Mouse (Mus musculus): ENCODE measurements around the gene Chchd1.

Gene Chchd1

DNA sequence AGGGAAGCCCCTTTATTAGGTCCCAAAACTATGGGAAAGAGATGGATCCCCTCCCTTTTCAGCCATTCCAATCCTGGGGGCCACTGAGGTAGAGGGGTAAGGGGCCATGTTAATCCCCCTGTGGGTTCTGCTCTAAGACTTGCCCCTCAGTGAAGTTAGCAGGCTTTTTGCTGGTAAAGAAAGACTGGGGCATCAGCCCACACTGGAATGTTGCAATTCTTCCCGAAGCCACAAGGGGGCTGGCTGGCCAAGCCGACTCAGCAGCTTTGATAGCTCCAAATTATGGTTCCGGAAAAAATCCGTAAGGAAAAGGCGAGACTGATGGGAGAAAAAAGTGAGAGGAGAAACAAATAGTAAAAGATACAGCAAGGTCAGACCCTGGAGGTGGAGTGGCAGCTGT is 21.2 kb downstream of the Chchd1 start:
- DNase-seq (ENCODE audit: low spot score in 2 of 2), result peak in 1 of 2 experiments; percentile 75

DNA sequence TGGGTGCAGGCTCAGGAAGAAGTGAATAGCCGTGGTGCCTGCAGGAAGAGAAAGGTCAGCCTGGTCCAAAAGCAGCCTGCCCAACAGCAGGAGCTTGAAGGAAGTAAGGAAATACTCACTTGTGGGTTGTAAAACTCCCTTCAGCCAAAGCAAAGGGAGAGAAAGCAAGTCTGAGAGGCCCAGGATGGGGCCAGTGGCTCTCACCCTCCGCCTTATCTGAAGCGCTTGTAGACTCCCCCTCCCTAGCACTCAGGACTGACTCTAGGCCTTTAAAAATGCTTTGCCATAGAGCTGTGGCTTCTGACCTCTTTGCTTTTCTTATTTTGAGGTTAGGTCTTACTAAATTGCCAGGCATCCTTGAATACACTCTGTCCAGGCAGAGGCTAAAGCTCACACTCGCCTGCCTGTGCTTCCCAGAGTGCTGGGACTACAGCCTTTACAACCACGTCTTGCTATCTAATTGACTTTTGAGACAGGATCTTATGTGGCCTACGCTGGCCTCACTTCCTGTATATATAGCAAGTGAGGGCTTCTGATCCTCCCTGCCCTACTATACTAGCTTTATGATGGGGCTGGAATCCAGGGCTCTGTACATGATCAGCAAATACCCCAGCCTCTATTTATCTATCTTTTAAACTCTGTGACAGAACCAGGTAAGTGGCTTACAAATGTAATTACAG is 23.0 kb downstream of the Chchd1 start:
- no peak for DNase-seq (ENCODE audit: low spot score in 2 of 2)

DNA sequence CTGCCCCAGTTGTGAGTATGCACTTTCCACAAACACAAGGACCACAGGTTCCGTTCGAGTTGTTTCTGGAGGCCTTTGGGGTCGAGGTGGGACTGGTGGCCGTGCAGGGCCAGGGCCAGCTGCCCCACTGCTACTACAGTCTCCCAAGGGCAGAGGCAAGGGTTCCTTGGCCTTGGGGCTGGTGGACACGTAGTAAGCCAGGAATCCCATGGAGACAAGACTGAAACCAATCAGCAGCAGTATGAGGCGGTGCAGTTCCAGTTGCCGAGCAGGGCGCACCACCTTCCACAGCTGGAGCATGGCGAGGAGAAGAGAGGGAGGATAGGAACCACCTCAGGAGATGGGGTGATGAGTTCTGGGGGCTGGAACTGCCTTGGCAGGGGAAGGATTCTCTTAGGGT is 27.1 kb downstream of the Chchd1 start:
- DNase-seq (ENCODE audit: low spot score in 2 of 2), result no peak

DNA sequence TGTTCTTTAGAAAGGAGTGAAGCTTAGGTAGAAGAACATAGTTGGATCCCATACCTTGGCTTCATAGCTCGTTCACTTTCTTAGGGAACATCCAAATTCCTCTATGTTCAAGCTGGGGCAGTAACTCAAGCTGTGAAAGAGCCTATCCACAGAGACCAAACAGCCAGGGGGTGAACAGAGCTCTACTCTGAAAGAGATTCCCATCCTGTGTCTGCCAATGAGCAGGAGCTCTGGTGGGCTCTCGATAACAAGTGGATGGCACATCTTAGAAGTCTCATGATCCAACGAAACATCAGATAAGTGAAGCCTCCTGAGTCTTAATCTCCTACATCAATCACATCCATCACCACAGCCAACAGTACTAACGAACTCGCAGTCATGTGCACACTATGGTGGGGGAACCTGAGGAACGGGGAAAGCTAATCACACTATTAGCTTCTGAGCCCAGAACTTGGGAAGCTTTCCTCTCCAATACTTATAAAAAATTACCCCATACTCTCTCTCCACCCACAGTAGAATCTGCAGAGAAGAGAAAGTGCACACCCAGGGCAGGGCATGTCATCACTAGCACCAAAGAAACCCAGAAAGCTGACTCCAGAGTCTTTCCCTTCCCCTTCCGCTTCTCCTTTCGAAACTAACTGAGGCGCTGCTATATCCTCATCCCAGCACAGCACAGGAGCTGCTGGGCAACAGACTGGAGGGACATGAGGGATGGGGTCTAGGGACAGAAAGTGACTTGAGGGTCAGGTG is 28.2 kb downstream of the Chchd1 start:
- no peak for DNase-seq (ENCODE audit: low spot score in 2 of 2)

DNA sequence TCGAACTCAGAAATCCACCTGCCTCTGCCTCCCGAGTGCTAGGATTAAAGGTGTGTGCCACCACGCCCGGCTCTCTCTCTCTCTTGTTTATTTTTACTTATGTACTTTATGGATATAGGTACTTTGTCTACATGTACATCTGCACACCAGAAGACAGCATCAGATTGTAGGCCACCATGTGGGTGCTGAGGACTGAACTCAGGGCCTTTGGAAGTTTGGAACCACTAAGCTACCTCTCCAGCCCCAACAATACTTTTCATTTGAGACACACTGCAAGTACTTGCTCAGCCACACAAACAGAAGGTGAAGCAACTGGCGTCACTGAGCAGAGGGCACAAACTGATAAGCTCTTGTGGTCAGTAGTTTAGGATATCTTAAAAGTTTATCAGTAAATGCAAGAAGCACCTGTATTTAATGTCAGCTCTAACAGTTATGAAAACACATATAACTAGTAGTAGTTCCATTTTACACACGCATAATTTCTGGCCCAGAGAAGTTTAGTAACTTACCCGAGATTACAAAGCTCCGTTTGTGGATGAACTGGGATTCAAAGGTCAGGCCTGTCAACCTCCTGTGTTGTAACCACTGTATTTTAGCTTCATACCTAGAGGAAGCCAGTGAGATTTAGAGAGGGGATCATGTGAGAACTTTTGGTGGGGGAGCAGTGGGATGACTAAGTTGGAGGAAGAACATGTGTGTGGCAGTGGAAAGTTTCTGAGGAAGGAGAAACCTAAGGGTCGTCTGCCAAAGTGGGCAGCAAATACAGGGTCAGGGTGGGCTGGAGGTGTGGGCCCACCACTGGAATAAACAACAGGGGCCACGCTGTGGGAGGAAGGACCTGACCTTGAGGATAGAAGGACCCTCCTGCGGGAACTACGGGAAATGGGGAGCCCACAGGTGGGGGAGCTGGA is 30.5 kb downstream of the Chchd1 start:
- no peak for DNase-seq (ENCODE audit: low spot score in 2 of 2)

DNA sequence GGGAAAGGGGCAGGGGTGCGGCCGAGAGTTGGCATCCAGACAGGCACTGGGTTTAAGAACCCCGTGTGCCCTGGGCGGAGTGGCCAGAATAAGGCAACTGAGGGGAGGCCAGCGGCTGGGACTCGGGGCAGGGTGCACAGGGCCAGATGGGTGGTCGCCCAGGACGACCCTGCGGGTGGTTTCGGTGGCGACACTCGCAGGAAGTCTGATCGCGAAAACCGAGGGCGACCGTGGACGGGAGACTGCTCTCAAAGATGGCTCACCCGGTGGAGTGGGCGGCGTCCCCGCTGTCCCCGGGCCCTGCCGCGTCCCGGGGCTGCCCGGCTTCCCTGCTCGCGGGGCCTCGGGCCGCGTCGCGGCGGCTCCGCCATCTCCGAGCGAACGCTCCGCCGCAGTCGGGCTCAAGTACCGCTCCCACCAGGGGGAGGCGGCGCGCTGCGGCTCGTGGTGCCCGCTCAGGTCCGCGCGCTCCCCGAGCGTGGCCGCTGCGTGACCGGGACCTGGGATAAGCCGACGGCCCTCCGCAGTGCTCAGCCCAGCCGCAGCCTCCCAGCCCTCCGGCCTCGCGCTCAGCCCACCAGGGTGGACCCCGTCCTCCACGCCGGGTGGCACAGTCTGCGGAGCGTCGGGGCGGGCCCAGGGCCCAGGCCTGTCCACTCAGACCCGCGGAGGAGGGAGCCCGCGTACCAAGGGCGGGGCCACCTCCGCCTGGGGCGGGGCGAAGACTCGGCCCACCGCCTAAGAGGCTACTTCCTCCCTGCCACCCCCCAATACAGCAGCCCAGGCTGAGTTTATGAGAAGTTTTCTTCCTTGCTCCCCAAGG is 31.4 kb downstream of the Chchd1 start, which contains the start of gene Ndst2:
TSS of gene Ndst2 (minus strand) at position 611 of the 823 bp plus-strand sequence.
- peak; percentile 74 to 84 for DNase-seq (ENCODE audit: low spot score in 2 of 2)

DNA sequence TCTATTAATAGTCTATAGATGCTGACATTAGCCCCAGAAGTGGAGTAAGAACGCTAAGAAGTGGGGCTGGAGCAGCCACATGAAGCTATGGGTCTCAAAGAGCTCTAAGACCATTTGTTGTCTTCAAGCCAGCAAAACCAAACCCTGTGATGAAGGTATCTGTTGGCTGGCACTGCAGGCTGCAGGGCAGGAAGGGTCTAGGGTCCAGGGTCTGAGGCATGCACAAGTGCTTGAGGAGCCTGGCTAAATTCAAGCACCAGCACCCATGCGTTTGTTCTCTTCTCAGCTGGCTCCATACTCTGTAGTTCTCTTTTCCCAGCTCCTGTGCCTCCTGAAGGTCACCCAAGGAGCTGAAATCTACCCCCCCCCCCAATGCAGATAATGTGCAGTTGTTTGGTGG is 32.2 kb downstream of the Chchd1 start:
- no peak for DNase-seq (ENCODE audit: low spot score in 2 of 2)

DNA sequence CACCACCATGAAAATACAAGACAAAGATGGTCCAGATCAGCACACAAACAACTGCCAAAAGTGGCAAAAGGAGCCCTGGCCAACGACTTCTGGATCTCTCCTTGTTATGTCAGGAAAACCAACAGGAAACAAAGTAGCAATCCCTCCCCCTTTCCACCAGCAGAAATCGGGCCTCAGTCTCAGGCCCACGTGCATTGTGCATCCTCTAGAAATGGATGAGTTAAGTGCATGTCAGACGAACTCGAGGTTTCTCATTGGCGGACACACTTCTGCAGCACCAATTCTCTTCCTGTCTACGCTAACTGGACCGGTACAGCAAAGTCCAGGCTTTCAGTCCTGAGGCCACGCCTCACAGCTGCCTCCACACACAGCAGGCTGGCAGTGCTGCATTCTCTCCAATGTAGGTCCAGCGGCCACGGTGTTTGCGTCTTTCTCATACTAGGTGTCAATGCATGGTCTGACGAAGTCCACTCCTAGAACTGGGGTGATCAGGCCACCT is 33.1 kb downstream of the Chchd1 start:
- no peak for DNase-seq (ENCODE audit: low spot score in 2 of 2)

DNA sequence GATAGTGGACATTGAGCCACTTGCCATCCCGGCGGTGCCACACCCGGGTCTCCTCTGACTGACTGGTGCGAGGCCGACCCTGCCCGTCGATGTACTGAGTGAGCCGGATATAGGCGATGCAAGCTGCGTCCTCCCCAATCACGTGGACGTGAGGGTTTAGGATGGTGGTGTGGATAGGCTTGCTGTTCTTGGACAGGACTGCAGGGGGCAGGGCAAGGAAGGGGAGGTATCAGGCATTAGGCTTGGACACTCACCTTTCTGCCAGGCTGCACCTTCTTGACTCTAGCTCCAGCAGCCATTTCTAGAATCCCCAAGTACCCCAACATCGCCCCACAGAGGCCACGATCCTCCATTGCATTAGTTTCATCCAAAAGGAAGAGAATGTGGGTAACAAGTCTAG is 34.5 kb downstream of the Chchd1 start:
- no peak for DNase-seq (ENCODE audit: low spot score in 2 of 2)

DNA sequence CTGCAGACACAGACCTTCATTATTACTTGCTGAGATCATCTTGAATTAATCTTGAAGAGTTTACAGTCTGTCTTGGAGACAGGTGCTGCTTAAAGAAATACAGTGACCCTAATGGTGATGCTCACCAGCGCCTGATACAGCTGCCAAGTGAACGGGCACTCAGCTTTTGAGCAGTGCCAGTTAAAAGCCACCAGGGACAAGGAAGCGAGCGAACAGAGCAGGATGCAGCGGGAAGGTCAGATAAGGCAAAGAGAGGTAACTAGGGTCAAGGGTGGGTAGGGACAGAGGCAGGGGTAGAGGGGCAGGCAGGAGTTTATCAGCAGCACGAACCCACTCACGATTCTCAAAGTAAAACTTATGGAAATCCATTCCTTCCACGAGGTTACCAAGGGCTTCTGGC is 35.7 kb downstream of the Chchd1 start:
- DNase-seq (ENCODE audit: low spot score in 2 of 2), result no peak

DNA sequence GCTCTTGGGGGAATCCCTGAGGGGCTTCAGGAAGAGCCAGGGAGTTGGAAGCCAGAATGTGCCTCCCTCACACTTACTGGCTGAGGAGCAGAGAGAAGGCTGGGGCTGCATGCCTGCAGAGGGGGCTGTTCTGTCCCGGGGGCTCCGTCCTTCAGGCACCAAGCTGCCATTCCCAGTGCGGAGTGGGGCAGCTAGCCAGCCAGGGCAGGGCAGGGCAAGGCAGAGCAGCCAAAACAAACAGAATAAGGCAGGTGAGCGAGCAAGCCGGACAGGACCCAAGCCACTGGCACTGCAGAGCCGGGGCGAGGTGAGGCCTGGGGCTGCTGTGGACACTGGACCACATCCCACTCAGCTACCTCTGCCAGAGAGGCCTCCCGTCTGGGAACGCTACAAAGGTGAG is 38.5 kb downstream of the Chchd1 start:
- no peak for DNase-seq (ENCODE audit: low spot score in 2 of 2)

DNA sequence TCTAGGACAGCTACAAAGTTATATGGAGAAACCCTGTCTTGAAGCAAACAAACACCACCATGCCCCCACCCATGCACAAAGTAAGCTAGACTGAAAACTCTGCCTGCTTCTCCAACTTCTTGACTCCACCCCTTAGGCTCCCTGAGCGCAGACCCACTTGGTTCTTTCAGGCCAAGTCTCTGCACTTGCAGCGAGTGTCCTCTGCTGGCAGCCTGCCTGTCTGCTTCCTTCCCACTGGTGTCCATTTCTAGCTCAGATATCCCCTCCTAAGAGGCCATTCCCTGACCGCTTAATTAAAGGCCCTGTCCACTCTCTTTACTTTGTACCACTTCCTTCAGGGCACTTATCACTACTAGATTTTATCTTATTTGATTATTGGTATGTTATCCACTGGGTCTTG is 40.8 kb downstream of the Chchd1 start:
- DNase-seq (ENCODE audit: low spot score in 2 of 2), result no peak

DNA sequence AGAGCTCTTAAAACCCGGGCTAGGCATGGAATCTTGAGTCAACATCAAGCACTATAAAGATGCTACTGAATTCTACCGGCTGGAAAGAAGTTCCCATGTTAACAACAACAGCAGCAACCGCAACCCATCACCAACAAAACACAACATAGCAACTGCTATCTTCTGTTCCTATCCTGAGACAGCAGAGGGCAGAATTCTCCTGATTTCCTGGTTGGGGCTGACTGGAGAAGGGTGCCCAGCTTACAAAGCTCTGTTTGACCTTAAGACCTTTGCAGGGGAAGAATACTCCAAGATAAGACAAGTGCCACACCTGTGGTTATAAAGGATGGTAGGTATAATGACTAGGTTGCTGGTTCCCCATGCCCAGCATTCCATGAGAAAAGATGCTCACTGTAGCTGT is 44.1 kb downstream of the Chchd1 start:
- DNase-seq (ENCODE audit: low spot score in 2 of 2), result no peak

DNA sequence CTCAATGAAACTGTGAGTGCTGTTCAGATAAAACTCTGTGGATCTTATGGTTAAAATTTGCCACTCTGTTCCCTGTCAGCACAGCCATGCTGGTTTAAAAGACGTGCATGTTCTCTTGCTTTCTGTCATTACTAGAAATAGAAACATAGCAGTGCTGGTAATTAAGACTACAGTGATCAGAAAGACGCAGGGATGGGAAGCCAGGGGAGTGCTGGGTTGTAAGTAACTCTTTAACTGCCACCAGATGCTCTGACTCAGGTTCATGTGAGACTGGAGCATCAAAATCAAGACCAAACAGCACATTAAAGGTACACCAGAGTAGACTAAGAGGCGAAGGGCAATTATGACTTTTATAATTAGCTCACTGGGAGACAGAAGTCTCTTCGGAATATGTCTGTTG is 45.6 kb downstream of the Chchd1 start:
- DNase-seq (ENCODE audit: low spot score in 2 of 2), result no peak

DNA sequence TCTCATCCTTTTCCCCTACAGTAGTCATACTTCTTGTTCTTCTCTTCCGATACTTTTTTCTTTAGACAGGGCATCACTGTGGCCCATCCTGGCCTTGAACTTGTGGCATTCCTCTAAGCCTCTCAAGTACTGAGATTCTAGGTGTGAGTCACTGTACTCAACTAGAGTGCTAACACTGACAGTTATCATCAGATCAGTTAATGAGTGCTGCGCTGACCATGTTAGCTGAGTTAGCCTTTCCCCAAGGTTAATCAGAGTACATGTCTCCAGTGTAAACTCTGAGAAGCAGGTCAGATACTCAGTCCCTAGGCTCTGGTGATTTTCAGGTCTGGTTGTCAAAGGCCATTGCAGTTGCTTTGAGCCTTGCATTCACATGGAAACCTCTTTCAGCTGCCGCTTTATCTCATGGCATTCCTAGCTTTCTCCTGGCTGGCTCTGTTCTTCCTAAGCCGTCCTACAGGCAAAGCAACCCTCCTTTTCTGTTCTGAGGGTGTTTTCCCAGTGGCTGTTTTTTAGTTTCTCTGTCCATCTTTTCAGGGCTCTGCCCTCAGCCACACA is 46.8 kb downstream of the Chchd1 start:
- DNase-seq (ENCODE audit: low spot score in 2 of 2), result no peak

DNA sequence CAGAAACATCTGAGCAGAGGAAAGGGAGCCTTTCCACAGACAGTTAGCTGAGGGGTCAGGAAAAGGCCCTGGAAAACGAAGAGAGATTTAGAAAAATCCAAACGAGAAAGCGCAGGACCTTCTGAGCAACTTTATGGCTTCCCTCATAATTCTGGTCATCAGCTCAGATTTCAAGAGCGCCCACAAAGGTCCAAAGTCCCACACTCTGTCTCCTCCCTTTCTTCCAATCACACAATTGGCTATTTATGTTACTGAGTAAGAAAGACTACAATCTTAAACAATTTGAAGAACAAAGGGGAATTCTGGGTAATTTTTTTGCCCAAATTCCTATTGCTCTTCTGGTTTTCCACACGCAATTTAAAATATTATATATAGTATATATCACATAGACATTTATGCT is 47.7 kb downstream of the Chchd1 start:
- no peak for DNase-seq (ENCODE audit: low spot score in 2 of 2)

DNA sequence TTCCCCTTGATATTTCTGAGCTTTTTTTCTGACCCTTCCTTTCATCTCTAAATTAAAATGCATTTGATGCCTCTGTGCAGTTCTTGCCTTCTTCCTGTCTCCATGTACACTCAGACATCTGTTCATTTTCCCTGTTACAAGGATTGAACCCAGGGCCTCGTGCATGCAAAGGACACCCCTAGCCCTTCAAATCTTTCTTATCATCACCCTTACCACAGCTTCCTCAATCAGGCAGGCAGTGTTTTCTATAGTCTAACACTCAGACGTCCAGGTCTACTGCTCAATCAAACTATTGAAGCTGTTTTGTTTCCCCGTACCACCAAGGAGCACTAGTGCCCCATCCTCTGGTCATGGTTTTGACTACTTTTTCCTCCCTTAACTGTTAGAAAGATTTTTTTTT is 51.0 kb downstream of the Chchd1 start:
- no peak for DNase-seq (ENCODE audit: low spot score in 2 of 2)

Data from frontal cortex, postnatal 10 days (tissue).